Mouse (Mus musculus) limb, embryonic 10.5 days (tissue): Measurements from ENCODE around the gene Pde5a. TPM values are rescaled to one million over a fixed set of nuclear protein-coding genes. Genes with fewer than 3 reads are reported as not detected.

Experiments used
- DNase-seq: peaks from one replicate; pipeline ENCODE4 v3.0.0-alpha.2; 2017; ENCODE audit warnings: low spot score
- H3K27ac ChIP-seq: fragments of 300-500 bp; sonication (generic); 2 replicates; pipeline ENCODE4 v1.5.1; 2016; ENCODE audit warnings: mild to moderate bottlenecking
- H3K27me3 ChIP-seq: fragments of 300-500 bp; sonication (generic); 2 replicates; pipeline ENCODE4 v1.6.1; 2016; ENCODE audit warnings: low read depth, mild to moderate bottlenecking; ENCODE audit not compliant: poor library complexity, severe bottlenecking
- H3K36me3 ChIP-seq: fragments of 300-500 bp; sonication (generic); 2 replicates; pipeline ENCODE4 v1.6.1; 2016; ENCODE audit warnings: mild to moderate bottlenecking, moderate library complexity
- H3K4me1 ChIP-seq: fragments of 300-500 bp; sonication (generic); 2 replicates; pipeline ENCODE4 v1.6.1; 2016
- H3K4me3 ChIP-seq: fragments of 300-500 bp; sonication (generic); 2 replicates; pipeline ENCODE4 v1.5.1; 2016; ENCODE audit warnings: mild to moderate bottlenecking, moderate library complexity
- H3K9me3 ChIP-seq: fragments of 300-500 bp; sonication (generic); replicated peaks from 2 replicates; pipeline ENCODE4 v1.6.1; 2016; ENCODE audit warnings: mild to moderate bottlenecking
- WGBS: fragments of 180-500 bp; shearing (Covaris S2); methylation state at CpG from one replicate; pipeline ENCODE4 v1.1.7; 2016; 5-methylcytosine and 5-hydroxymethylcytosine counted together
- polyA plus RNA-seq: library from polyadenylated mRNA; unstranded; fragments of >200 nt; fragmentation: Nextera tagmentation; extraction: Ambion mirVana; gene quantifications from 2 replicates; pipeline ENCODE4 v1.2.1, GENCODE M21; 2016

Gene Pde5a
- polyA plus RNA-seq, 1 experiment from 2014 or later: 2.7 TPM

DNA sequence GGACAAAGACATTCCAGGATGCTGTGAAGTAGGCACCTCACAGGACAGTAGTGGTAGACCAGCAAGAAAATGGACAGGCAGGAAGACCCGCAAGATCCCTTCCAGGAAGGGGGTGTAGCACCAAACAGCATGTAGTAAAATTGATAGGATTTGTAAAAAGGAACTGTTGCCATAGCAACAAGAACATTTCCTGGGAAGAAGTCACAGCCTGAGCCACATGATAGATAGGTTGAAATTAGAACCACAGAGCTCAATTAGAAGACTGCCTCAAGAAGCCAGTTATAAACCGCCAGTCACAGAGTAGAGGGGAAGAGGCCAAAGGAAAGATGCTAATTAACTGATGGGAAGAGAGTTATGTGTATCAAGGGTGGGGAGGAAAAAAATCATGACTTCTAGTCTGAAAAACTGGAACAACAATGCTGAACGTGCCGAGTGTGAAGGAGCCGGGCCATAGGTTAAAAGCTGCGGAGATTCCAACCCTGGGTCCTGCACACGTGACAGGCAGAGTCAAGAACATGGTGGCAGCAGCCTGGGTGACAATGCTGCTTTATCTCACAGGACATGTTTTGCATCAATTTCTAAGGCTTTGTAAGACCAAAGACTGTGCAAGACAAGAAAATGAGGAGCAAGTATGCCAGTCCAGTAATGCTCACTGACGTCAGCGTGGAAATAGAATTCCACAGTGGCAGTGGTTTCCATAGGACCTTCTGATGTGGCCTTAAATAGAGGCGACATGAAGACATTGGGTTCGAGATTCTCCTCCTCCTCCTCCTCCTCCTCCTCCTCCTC is 99.7 kb downstream of the Pde5a start:
- no peak for DNase-seq
- Histone ChIP-seq H3K9me3 (no peaks in the 10 kb centered on the region), H3K4me3 (no peak overlapping the region), H3K36me3 (0 out of 2 replicates have a peak, but pooled peaks cover 3% of the 10 kb centered on the region), H3K27me3 (no peaks in the 10 kb centered on the region), H3K27ac (no peak overlapping the region), H3K4me1 (no peaks in the 10 kb centered on the region)
- 89% methylated on average over 11 of the region's 11 CpGs for WGBS

DNA sequence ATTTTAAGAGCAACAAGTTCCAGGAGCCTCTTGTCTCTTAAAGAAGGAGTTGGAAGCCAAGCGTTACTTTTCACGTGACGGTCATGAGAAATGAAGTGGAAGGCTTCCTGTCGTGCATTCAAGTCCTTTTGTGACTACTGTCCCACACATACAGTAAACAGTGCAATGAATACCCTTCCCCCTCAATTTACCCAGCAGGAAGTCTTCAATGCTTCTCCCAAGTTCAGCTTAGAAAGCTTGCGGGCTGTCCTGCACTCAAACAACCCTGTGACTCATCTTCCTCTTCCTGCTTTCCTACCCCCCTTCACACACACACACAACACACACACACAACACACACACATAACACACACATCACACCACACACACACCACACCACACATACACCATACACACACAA is 105.8 kb downstream of the Pde5a start:
- Histone ChIP-seq H3K36me3 (no peaks in the 10 kb centered on the region), H3K4me3 (no peak overlapping the region), H3K27me3 (no peaks in the 10 kb centered on the region), H3K27ac (no peak overlapping the region), H3K9me3 (no peaks in the 10 kb centered on the region), H3K4me1 (no peaks in the 10 kb centered on the region)
- 89% methylated on average over 5 of the region's 5 CpGs for WGBS
- DNase-seq: no peak

DNA sequence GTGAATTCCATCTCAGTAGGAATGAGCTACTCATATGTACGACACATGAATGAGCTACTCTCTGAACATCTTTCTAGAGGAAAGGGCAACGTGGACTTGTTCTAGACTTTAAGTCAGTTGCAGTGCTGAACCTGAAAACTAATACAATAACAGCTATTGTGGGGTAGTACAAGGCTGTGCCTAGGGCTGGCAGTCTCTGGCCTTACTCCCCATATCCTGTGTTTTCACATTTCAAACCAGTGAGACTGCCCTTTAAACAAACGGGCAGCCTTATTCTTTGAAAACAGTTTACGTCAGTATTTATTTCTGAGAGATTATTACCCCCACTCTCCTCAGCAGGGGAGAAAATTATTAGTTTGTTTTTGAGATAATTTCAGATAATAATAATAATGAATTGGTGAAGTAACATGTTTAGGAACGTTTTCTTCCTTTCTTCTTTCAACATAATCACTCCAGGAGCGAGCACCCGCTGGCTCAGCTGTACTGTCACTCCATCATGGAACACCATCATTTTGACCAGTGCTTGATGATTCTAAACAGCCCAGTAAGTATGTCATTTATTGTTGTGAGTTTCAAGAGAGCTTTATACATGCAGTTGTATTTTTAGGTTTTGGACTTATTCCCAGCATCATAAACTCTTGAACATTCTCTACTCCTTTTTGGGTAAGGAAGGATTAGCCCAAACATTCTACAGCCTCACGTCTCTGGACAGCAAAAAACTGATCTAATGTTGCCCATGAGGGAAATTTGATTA is 106.5 kb downstream of the Pde5a start:
- WGBS: 80% methylated on average over 8 of the region's 8 CpGs
- Histone ChIP-seq H3K9me3 (no peaks in the 10 kb centered on the region), H3K27me3 (no peaks in the 10 kb centered on the region), H3K4me1 (no peaks in the 10 kb centered on the region), H3K27ac (no peak overlapping the region), H3K36me3 (no peaks in the 10 kb centered on the region), H3K4me3 (no peak overlapping the region)
- no peak for DNase-seq

DNA sequence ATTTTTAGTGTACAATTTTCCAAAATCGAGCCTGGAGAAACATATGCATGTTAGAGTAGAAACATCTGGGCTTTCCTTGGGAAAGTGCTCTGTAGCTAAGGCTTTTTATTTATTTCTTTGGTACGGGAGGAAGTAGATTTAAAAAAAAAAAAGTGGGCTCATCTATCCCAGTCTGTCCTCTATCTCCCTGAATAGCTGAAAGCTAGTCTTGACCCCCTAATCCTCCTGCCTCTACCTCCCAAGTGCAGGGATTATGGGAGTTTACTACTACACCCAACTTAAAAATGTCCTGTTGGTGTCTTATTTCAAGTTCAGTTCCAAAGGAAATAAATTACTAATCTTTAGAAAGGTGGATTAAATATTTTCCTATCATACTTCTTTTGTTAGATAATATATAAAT is 108.9 kb downstream of the Pde5a start:
- Histone ChIP-seq H3K4me3 (no peak overlapping the region), H3K27ac (no peak overlapping the region), H3K36me3 (no peaks in the 10 kb centered on the region), H3K4me1 (no peaks in the 10 kb centered on the region), H3K27me3 (no peaks in the 10 kb centered on the region), H3K9me3 (no peaks in the 10 kb centered on the region)
- 89% methylated on average over 2 of the region's 2 CpGs for WGBS
- no peak for DNase-seq

DNA sequence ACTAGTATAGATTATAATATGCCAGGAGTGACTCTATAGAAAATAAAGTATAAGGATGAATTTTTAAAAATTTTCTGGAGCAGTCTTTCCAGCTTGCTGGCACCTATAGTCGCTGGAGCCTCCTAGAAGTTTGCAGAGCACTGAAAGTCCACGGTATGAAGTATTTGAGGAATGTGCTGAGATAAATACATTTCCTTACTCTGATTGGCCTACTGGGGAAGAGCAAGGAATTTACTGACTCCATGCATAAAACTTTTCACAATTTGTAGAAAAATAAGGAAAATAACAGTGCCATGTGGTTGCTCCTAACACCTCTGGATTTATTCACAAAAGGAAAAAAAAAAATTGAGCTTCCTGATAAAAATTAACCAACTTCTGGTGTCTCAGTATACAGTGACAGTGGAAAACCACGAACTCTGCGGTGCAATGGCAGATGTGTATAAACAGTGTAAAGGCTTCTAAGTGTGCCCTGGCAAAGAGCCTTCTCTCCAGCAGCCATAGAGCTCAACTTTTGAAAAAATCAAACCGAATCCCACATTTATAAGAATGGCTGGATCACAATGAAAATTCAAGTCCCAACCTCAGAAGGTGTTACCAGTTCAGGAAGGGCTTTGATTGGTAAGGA is 119.8 kb downstream of the Pde5a start:
- no peaks in the 10 kb centered on the region for H3K4me1 ChIP-seq
- peaks cover 10% of the 10 kb centered on the region for H3K36me3 ChIP-seq
- no peak overlapping the region for H3K27ac ChIP-seq
- H3K9me3 ChIP-seq: no peaks in the 10 kb centered on the region
- 84% methylated on average over 5 of the region's 5 CpGs for WGBS
- H3K4me3 ChIP-seq: no peak overlapping the region
- DNase-seq: no peak
- no peaks in the 10 kb centered on the region for H3K27me3 ChIP-seq

DNA sequence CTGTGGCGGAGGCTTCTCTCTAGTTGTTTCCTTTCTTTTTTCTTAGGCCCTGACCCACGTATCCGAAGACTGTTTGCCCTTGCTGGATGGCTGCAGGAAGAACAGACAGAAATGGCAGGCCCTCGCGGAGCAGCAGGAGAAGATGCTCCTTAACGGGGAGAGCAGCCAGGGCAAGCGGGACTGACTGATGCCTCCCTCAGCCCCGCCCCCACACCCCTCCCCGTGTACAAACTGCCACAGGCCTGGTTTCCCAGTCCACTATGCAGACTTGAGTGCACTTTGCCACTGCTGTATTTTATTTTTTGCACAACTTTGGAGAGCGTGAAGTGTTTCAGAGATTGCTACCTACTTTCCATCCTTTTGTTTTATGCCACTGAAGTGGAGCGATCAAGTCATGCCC is 126.4 kb downstream of the Pde5a start:
- no peak overlapping the region for H3K27ac ChIP-seq
- no peaks in the 10 kb centered on the region for H3K4me1 ChIP-seq
- H3K9me3 ChIP-seq: no peaks in the 10 kb centered on the region
- 0 out of 2 replicates have a peak, but pooled peaks cover 3% of the 10 kb centered on the region for H3K36me3 ChIP-seq
- no peaks in the 10 kb centered on the region for H3K27me3 ChIP-seq
- 61% methylated on average over 11 of the region's 11 CpGs for WGBS
- DNase-seq: no peak
- H3K4me3 ChIP-seq: no peak overlapping the region

DNA sequence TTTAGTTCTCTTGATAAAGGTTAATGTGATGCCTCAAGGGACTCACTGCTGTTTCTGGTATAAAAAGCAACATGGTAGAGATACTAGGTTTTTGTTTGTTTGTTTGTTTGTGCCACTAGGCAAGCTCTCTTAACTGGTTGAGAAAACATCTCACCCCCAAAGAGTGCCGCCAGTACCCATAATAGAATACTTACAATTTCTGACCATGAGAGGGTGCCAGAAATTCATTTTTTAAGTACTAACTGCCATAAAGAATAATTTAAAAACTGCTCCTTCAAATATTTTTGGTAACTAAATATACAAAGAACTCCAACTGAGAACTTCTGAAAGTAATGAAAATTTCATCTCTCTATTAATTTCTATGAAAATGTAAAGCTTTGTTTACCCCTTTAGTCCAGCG is 131.1 kb downstream of the Pde5a start:
- no peak overlapping the region for H3K27ac ChIP-seq
- WGBS: 90% methylated on average over 2 of the region's 2 CpGs
- no peak for DNase-seq

DNA sequence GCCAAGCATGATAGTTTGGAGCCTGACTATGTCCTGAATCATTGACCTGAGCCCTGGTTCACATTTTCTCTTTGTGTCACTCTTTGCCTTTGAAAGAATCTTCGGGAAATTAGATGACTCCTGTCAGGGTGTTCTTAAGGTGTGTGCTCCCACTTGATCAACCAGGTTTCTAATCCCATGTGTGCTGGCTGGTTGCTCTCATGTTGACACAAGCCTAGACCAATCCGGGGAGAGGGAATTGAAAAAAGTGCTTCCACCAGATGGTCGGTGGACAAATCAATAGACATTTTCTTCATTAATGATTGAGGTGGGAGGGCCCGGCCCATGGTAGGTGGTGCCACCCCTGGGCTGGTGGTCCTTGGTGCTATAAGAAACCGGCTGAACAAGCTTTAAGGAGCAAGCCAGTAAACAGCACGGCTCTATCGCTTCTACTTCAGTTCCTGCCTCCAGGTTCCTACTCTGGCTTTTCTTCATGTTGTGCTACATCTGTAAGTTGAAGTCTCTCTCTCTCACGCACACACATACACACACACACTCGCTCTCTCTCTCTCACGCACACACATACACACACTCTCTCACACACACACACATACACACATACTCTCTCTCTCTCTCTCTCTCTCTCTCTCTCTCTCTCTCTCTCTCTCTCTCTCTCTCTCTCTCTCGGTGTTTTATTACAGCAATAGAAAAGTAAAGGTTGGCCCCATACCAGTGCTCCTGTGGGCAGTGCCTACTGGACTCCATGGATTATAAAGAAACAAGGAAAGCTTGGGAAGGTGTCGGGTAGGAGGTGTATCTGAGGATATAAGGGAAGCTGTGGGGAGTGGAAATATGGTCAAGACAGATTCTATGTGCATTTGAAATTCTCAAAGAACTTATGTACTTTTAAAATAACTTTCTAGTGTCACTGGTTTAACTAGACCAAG is 132.1 kb downstream of the Pde5a start:
- Histone ChIP-seq H3K27ac (no peak overlapping the region), H3K9me3 (no peaks in the 10 kb centered on the region), H3K4me3 (no peak overlapping the region), H3K27me3 (no peaks in the 10 kb centered on the region), H3K36me3 (no peaks in the 10 kb centered on the region), H3K4me1 (no peaks in the 10 kb centered on the region)
- DNase-seq: no peak
- WGBS: 89% methylated on average over 12 of the region's 12 CpGs

More for the DNA sequence above, 131.1 kb downstream of the Pde5a start:
- no peak overlapping the region for H3K4me3 ChIP-seq
- H3K9me3 ChIP-seq: no peaks in the 10 kb centered on the region
- H3K36me3 ChIP-seq: no peaks in the 10 kb centered on the region
- no peaks in the 10 kb centered on the region for H3K4me1 ChIP-seq
- no peaks in the 10 kb centered on the region for H3K27me3 ChIP-seq

DNA sequence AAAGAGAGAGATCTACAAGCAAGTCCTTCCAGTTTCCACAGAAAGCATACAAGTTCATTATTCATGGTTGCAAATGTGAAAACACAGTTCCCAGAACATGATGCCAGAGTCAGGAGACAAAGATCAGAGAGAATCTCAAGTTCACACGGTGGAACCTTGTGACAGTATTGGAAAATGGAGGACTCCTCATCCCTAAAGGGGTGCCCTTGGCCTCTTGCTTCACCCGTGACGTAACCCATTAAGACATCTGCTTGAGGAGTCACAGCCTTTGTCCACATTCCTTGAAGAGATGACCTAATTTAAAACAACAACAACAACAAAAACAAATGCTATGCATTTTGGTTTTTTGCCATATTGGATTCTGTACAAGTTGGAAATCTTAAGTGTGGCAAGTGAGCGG is 136.3 kb downstream of the Pde5a start:
- Histone ChIP-seq H3K4me3 (no peak overlapping the region), H3K9me3 (no peaks in the 10 kb centered on the region), H3K4me1 (no peaks in the 10 kb centered on the region), H3K27me3 (no peaks in the 10 kb centered on the region), H3K36me3 (no peaks in the 10 kb centered on the region), H3K27ac (no peak overlapping the region)
- DNase-seq: no peak
- WGBS: 86% methylated on average over 4 of the region's 4 CpGs

DNA sequence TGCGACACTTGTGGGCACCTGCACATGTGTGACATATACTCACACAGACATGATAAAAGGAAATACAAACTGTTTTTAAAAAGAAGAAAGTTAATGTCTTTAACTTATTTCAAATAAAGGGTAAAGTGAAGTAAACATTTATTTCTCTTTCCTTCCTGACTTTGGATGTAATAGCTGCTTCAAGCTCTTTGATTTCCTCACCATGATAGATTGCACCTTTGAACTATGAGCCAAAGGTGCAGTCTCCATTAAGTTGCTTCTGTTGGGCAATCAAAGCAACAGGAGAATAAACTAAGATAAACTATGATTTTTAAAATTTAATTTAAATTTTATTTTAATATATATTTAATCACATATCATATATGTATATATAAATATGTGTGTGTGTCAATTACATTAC is 139.5 kb downstream of the Pde5a start:
- no peaks in the 10 kb centered on the region for H3K36me3 ChIP-seq
- no peak overlapping the region for H3K27ac ChIP-seq
- no peaks in the 10 kb centered on the region for H3K9me3 ChIP-seq
- no peaks in the 10 kb centered on the region for H3K4me1 ChIP-seq
- no peak for DNase-seq
- 100% methylated on average over 1 of the region's 1 CpGs for WGBS
- no peaks in the 10 kb centered on the region for H3K27me3 ChIP-seq
- H3K4me3 ChIP-seq: no peak overlapping the region

DNA sequence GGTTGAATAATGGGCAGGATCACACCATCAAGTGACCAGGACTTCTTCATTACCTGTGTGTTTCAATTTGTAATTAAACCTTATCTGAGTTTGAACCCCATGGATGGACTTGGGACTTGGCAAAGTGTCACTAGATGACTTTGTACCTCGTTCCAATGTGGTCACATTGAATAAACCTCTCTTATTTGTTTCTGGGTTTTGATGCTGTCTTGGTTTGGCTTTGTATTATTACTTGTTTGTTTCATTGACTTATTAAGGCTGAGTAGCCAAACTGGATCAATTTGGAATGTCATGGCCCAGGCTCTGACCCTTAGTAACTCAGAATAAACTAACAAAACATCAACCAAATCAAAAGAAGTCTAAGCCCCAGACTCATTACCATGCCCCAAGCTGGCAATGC is 142.8 kb downstream of the Pde5a start:
- no peak overlapping the region for H3K4me3 ChIP-seq
- WGBS: 84% methylated on average over 1 of the region's 1 CpGs
- DNase-seq: no peak
- no peaks in the 10 kb centered on the region for H3K9me3 ChIP-seq
- no peaks in the 10 kb centered on the region for H3K36me3 ChIP-seq
- H3K27ac ChIP-seq: no peak overlapping the region
- H3K4me1 ChIP-seq: no peaks in the 10 kb centered on the region
- H3K27me3 ChIP-seq: no peaks in the 10 kb centered on the region

DNA sequence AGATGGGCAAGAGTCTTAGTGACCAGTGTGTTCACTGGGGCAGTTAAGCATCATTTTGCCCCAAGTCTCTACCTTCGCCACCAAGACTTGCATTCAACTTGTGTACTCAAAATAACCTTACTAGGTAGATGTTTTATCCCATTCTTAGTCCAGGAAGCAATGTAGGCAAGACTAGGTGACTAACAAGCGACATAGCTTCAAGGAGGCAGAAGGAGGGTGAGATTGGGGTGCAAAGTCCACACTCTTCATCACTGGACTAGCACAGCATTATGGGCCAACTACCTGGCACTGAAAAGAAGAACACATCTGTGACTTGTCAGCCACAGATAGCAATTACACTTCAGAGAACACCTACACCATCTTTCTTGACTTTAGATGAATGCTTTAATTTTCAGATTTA is 148.1 kb downstream of the Pde5a start:
- Histone ChIP-seq H3K36me3 (no peaks in the 10 kb centered on the region), H3K4me1 (peaks cover 2% of the 10 kb centered on the region; the same call in 1 of the 2 replicates), H3K9me3 (no peaks in the 10 kb centered on the region)

More for the DNA sequence above, 148.1 kb downstream of the Pde5a start:
- no peak for DNase-seq
- H3K27me3 ChIP-seq: no peaks in the 10 kb centered on the region
- H3K4me3 ChIP-seq: no peak overlapping the region
- no peak overlapping the region for H3K27ac ChIP-seq
- WGBS: 95% methylated on average over 2 of the region's 2 CpGs
